Mouse (Mus musculus): ENCODE data around the gene Etl4.

DNA sequence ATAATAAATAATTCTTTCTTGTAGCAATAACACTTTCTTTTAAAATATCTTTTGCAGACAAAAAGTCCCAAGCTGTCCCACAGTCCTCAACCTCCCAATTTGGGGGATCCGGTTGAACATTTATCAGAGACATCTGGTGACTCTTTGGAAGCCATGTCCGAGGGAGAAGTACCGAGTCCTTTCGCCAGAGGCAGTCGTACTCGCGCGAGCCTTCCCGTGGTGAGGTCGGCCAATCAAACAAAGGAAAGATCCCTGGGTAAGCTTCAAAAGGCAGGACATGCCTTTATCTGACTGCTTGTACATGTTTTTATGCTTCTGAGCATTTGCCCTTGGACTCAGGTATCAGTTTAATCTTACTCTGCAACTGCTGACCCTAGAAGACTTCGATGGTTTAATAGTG, 752.3 kb downstream of the Etl4 start:
- TF ChIP-seq GATA1 (IDR thresholded peaks at IDR 0.05; ENCODE audit: low read length) (no peak), TAL1 (IDR thresholded peaks at IDR 0.05; ENCODE audit: low read length) (no peak)

All from erythroblast, embryonic 14.5 days (primary cell).